Mouse (Mus musculus) cerebellum, adult 9-11 months (tissue): ENCODE measurements around the gene Hcar2.

Source experiments
- DNase-seq: peaks from one replicate; pipeline ENCODE4 v3.0.0; 2022

The Hcar2 gene

GRCm38 (mm10) chr5:123865365-123865764, at the start of gene Hcar2:
TSS of gene Hcar2 (minus strand) at chr5:123865499.
- DNase-seq, result no peak

- no peak for DNase-seq
These were observed 49.6 kb upstream of the Hcar2 start for GRCm38 (mm10) chr5:123914852-123915251.

GRCm38 (mm10) chr5:123907631-123907977, 42.3 kb upstream of the Hcar2 start:
- no peak for DNase-seq

- peak; percentile 98 for DNase-seq
These were observed 41.8 kb upstream of the Hcar2 start, which contains the start of gene Denr for GRCm38 (mm10) chr5:123906976-123907630. TSS of gene Denr (plus strand) at chr5:123907175.

- DNase-seq, result peak; percentile 32
These were observed 41.1 kb upstream of the Hcar2 start for GRCm38 (mm10) chr5:123906146-123906975.

GRCm38 (mm10) chr5:123904059-123904672, 38.9 kb upstream of the Hcar2 start:
- no peak for DNase-seq

- DNase-seq, result no peak
These were observed 32.1 kb upstream of the Hcar2 start for GRCm38 (mm10) chr5:123897352-123897751.

GRCm38 (mm10) chr5:123896395-123896794, 31.1 kb upstream of the Hcar2 start:
- DNase-seq, result no peak

GRCm38 (mm10) chr5:123893520-123893919, 28.2 kb upstream of the Hcar2 start:
- no peak for DNase-seq

- no peak for DNase-seq
These were observed 26.4 kb upstream of the Hcar2 start for GRCm38 (mm10) chr5:123891669-123892068.

- DNase-seq, result no peak
These were observed 25.7 kb upstream of the Hcar2 start for GRCm38 (mm10) chr5:123890987-123891386.

- DNase-seq, result no peak
These were observed 25.0 kb upstream of the Hcar2 start for GRCm38 (mm10) chr5:123890312-123890711.

GRCm38 (mm10) chr5:123886365-123886764, 21.1 kb upstream of the Hcar2 start:
- no peak for DNase-seq

- no peak for DNase-seq
These were observed 19.0 kb upstream of the Hcar2 start for GRCm38 (mm10) chr5:123884332-123884731.

- no peak for DNase-seq
These were observed 18.6 kb upstream of the Hcar2 start for GRCm38 (mm10) chr5:123883891-123884290.

GRCm38 (mm10) chr5:123880778-123881177, 15.5 kb upstream of the Hcar2 start:
- no peak for DNase-seq

GRCm38 (mm10) chr5:123879928-123880327, 14.6 kb upstream of the Hcar2 start, which contains the start of gene Hcar1:
TSS of gene Hcar1 (minus strand) at chr5:123880020.
- DNase-seq, result no peak

- DNase-seq, result no peak
These were observed 12.8 kb upstream of the Hcar2 start for GRCm38 (mm10) chr5:123878056-123878455.

GRCm38 (mm10) chr5:123874177-123874576, 8.9 kb upstream of the Hcar2 start:
- no peak for DNase-seq

GRCm38 (mm10) chr5:123869615-123870014, 4.3 kb upstream of the Hcar2 start:
- no peak for DNase-seq

- DNase-seq, result no peak
These were observed 1.2 kb upstream of the Hcar2 start for GRCm38 (mm10) chr5:123866457-123866856.

GRCm38 (mm10) chr5:123863934-123864333, 1.4 kb downstream of the Hcar2 start:
- no peak for DNase-seq
